ENCODE assay signal across 26 mouse cellular contexts in genomic region chr2:110709436-110709835, GRCm38 (mm10). TPM values are rescaled to one million over a fixed set of nuclear protein-coding genes. Genes with fewer than 3 reads are reported as not detected.
DNase-seq lines count a peak whose midpoint lies in the region; ATAC-seq and TF ChIP-seq lines count a peak whose summit lies in the region.
"Had no signal": no experiment of that assay in that cellular context is flagged by ENCODE, and none has a peak within 500 bp of the region (broad histone marks: within the 10 kb centered on the region; RNA-seq: fewer than 3 reads in every experiment).

No protein-coding gene starts in this region.

- H3K9me3 ChIP-seq in embryonic facial prominence, embryonic 15.5 days (replicated peaks): no peaks in the 10 kb centered on the region
- H3K9me3 ChIP-seq in embryonic facial prominence, embryonic 10.5 days: no peaks in the 10 kb centered on the region
- H3K9me3 ChIP-seq in stomach, embryonic 16.5 days (replicated peaks; ENCODE audit: control insufficient read depth, low read length): no peaks in the 10 kb centered on the region
- no peaks in the 10 kb centered on the region for H3K9me3 ChIP-seq in midbrain, embryonic 11.5 days (ENCODE audit: control insufficient read depth, low read length)
- H3K9me3 ChIP-seq: embryonic facial prominence, embryonic 12.5 days; forebrain, embryonic 12.5 days; forebrain, embryonic 15.5 days; G1E; heart, embryonic 12.5 days; heart, embryonic 15.5 days had no signal

- no peak for TF ChIP-seq CTCF in left cerebral cortex, adult 2 months (IDR thresholded peaks at IDR 0.05)

- no peaks in the 10 kb centered on the region for H3K4me1 ChIP-seq in embryonic facial prominence, embryonic 15.5 days
- H3K4me1 ChIP-seq in embryonic facial prominence, embryonic 10.5 days: no peaks in the 10 kb centered on the region
- no peaks in the 10 kb centered on the region for H3K4me1 ChIP-seq in stomach, embryonic 16.5 days (ENCODE audit: control insufficient read depth, insufficient read depth, low read length)
- no peaks in the 10 kb centered on the region for H3K4me1 ChIP-seq in midbrain, embryonic 11.5 days (ENCODE audit: control insufficient read depth, insufficient read depth, low read length)
- H3K4me1 ChIP-seq: embryonic facial prominence, embryonic 12.5 days; forebrain, embryonic 12.5 days; forebrain, embryonic 15.5 days; heart, embryonic 12.5 days; heart, embryonic 15.5 days had no signal

- ATAC-seq in embryonic facial prominence, embryonic 15.5 days (ENCODE audit: insufficient number of reproducible peaks, low FRiP score, low TSS enrichment, low read depth): no peak
- ATAC-seq in stomach, embryonic 16.5 days (ENCODE audit: insufficient read depth, low FRiP score): no peak
- ATAC-seq in midbrain, embryonic 11.5 days (ENCODE audit: low FRiP score): no peak
- ATAC-seq: forebrain, embryonic 15.5 days; hindbrain, postnatal 0 days; inflammation-experienced regulatory T-cells, adult 6 months had no signal

- no peaks in the 10 kb centered on the region for H3K36me3 ChIP-seq in embryonic facial prominence, embryonic 15.5 days
- no peaks in the 10 kb centered on the region for H3K36me3 ChIP-seq in embryonic facial prominence, embryonic 10.5 days (replicated peaks)
- no peaks in the 10 kb centered on the region for H3K36me3 ChIP-seq in stomach, embryonic 16.5 days (ENCODE audit: control insufficient read depth, insufficient read depth, low read length)
- H3K36me3 ChIP-seq in midbrain, embryonic 11.5 days (ENCODE audit: control insufficient read depth, insufficient read depth, low read length): no peaks in the 10 kb centered on the region
- H3K36me3 ChIP-seq: embryonic facial prominence, embryonic 12.5 days; forebrain, embryonic 12.5 days; forebrain, embryonic 15.5 days; G1E; heart, embryonic 12.5 days; heart, embryonic 15.5 days had no signal

- intact Hi-C loops in left cerebral cortex, adult 2 months (cut with DNase I): no loop called here

- peak overlapping the region; percentile 65 for H3K27ac ChIP-seq in embryonic facial prominence, embryonic 15.5 days (replicated peaks)
- no peak overlapping the region for H3K27ac ChIP-seq in embryonic facial prominence, embryonic 10.5 days (replicated peaks)
- peak overlapping the region; percentile 82 for H3K27ac ChIP-seq in left cerebral cortex, adult 2 months
- peak overlapping the region; percentile 5; the same call in 1 of the 2 replicates for H3K27ac ChIP-seq in stomach, embryonic 16.5 days (ENCODE audit: low read length)
- no peak overlapping the region for H3K27ac ChIP-seq in midbrain, embryonic 11.5 days (ENCODE audit: low read depth, low read length)
- H3K27ac ChIP-seq: embryonic facial prominence, embryonic 12.5 days; forebrain, embryonic 12.5 days; forebrain, embryonic 15.5 days; gastrocnemius, adult 2 months; heart, embryonic 15.5 days; hindbrain, embryonic 14.5 days; hindbrain, postnatal 0 days had no signal

- H3K9ac ChIP-seq in embryonic facial prominence, embryonic 15.5 days: no peak overlapping the region
- H3K9ac ChIP-seq in stomach, embryonic 16.5 days (ENCODE audit: low read length): no peak overlapping the region
- H3K9ac ChIP-seq in midbrain, embryonic 11.5 days (ENCODE audit: low read length): no peak overlapping the region
- H3K9ac ChIP-seq: embryonic facial prominence, embryonic 12.5 days; forebrain, embryonic 12.5 days; forebrain, embryonic 15.5 days; heart, embryonic 12.5 days; heart, embryonic 15.5 days; hindbrain, embryonic 14.5 days had no signal

- no peak overlapping the region for H3K4me2 ChIP-seq in embryonic facial prominence, embryonic 15.5 days (replicated peaks)
- no peak overlapping the region for H3K4me2 ChIP-seq in stomach, embryonic 16.5 days (ENCODE audit: low read depth, low read length)
- no peak overlapping the region for H3K4me2 ChIP-seq in midbrain, embryonic 11.5 days
- H3K4me2 ChIP-seq: embryonic facial prominence, embryonic 12.5 days; forebrain, embryonic 12.5 days; forebrain, embryonic 15.5 days; heart, embryonic 12.5 days; heart, embryonic 15.5 days; hindbrain, embryonic 14.5 days had no signal

- no peak for DNase-seq in embryonic facial prominence, embryonic 10.5 days (ENCODE audit: low spot score)
- DNase-seq in left cerebral cortex, adult 2 months (ENCODE audit: extremely low spot score in 1 of 2, low spot score in 2 of 2): no peak
- no peak for DNase-seq in left cerebral cortex, adult 8-10 months (ENCODE audit: low spot score in 2 of 2)
- peak; percentile 3 for DNase-seq in NIH3T3 (ENCODE audit: low read depth)
- no peak for DNase-seq in midbrain, embryonic 11.5 days (ENCODE audit: low spot score, missing footprints)
- DNase-seq in gastrocnemius, postnatal 25 days: no peak
- DNase-seq: cerebellum, adult 11-12 months; cerebellum, adult 8-10 months had no signal

- no peak overlapping the region for H3K4me3 ChIP-seq in embryonic facial prominence, embryonic 15.5 days (replicated peaks)
- no peak overlapping the region for H3K4me3 ChIP-seq in embryonic facial prominence, embryonic 10.5 days
- no peak overlapping the region for H3K4me3 ChIP-seq in left cerebral cortex, adult 2 months
- H3K4me3 ChIP-seq in stomach, embryonic 16.5 days (replicated peaks; ENCODE audit: low read length): no peak overlapping the region
- H3K4me3 ChIP-seq in midbrain, embryonic 11.5 days (ENCODE audit: low read depth, low read length): no peak overlapping the region
- H3K4me3 ChIP-seq: embryonic facial prominence, embryonic 12.5 days; erythroblast, embryonic 14.5 days; forebrain, embryonic 12.5 days; forebrain, embryonic 15.5 days; gastrocnemius, adult 2 months; heart, embryonic 12.5 days; heart, embryonic 15.5 days had no signal

- H3K27me3 ChIP-seq in embryonic facial prominence, embryonic 15.5 days: no peaks in the 10 kb centered on the region
- no peaks in the 10 kb centered on the region for H3K27me3 ChIP-seq in embryonic facial prominence, embryonic 10.5 days (replicated peaks; ENCODE audit: low read depth, poor library complexity, severe bottlenecking)
- H3K27me3 ChIP-seq in stomach, embryonic 16.5 days (ENCODE audit: control insufficient read depth, insufficient read depth, low read length): no peaks in the 10 kb centered on the region
- H3K27me3 ChIP-seq in midbrain, embryonic 11.5 days (ENCODE audit: control insufficient read depth, insufficient read depth, low read length): no peaks in the 10 kb centered on the region
- H3K27me3 ChIP-seq: CH12.LX; embryonic facial prominence, embryonic 12.5 days; forebrain, embryonic 12.5 days; forebrain, embryonic 15.5 days; heart, embryonic 12.5 days; heart, embryonic 15.5 days had no signal

- 81% methylated on average over 3 of the region's 3 CpGs for WGBS in embryonic facial prominence, embryonic 15.5 days
- 94% methylated on average over 3 of the region's 3 CpGs for WGBS in embryonic facial prominence, embryonic 10.5 days
- WGBS in stomach, embryonic 16.5 days: 95% methylated on average over 3 of the region's 3 CpGs
- 98% methylated on average over 3 of the region's 3 CpGs for WGBS in midbrain, embryonic 11.5 days

RNA-seq across cellular contexts. Expression of gene Muc15, which starts 11.7 kb away (rescaled TPM):
- 6.9 and 8.4 TPM in 2 replicates for polyA plus RNA-seq in embryonic facial prominence, embryonic 15.5 days (2015; fragmentation: Nextera tagmentation; extraction: Ambion mirVana)
- polyA plus RNA-seq in embryonic facial prominence, embryonic 10.5 days (2016; fragmentation: Nextera tagmentation; extraction: Ambion mirVana): 0.06 TPM in 1 of 2 replicates, not detected in the other
- total RNA-seq in left cerebral cortex, adult 2 months (2021): under 1 TPM; 0.11 to 0.12 TPM
- under 1 TPM in 3 of 4 experiments, not detected in 1; 0.19 to 0.39 (median 0.32) TPM for total RNA-seq in left cerebral cortex, adult 8-10 months (2022)
- polyA plus RNA-seq in stomach, embryonic 16.5 days (2015; fragmentation: Nextera tagmentation; extraction: Ambion mirVana): 3.1 and 4.2 TPM in 2 replicates
- 0.04 TPM in 1 of 2 replicates, not detected in the other for polyA plus RNA-seq in midbrain, embryonic 11.5 days (2014; fragmentation: Nextera tagmentation; extraction: Ambion mirVana)
- total RNA-seq in gastrocnemius, postnatal 25 days (2021): not detected
- total RNA-seq: adrenal gland, postnatal 14 days; CH12.LX; gastrocnemius, postnatal 14 days; heart, postnatal 10 days had no signal
- polyA plus RNA-seq: adrenal gland, adult 2 months; G1E; heart, embryonic 12.5 days; inflammation-experienced regulatory T-cells, adult 6 months had no signal

Comparison
In these comparisons a context has a peak if more than half of its experiments do, and no peak if none do; other contexts are left out.
1. H3K27ac ChIP-seq: peak in embryonic facial prominence, embryonic 15.5 days (single experiment), left cerebral cortex, adult 2 months (single experiment) and stomach, embryonic 16.5 days (single experiment); none in embryonic facial prominence, embryonic 10.5 days (single experiment) and midbrain, embryonic 11.5 days (single experiment).